Mouse (Mus musculus) hindbrain, embryonic 10.5 days (tissue): Measurements from ENCODE around the gene Sipa1. TPM values are rescaled to one million over a fixed set of nuclear protein-coding genes. Genes with fewer than 3 reads are reported as not detected.

ENCODE experiments used
- DNase-seq: peaks from one replicate; pipeline ENCODE4 v3.0.0-alpha.2; 2017; ENCODE audit warnings: low spot score
- H3K27ac ChIP-seq: fragments of 300-500 bp; sonication (generic); 2 replicates; pipeline ENCODE4 v1.5.1; 2016; ENCODE audit warnings: mild to moderate bottlenecking, moderate library complexity
- H3K27me3 ChIP-seq: fragments of 300-500 bp; sonication (generic); 2 replicates; pipeline ENCODE4 v1.6.1; 2016; ENCODE audit warnings: mild to moderate bottlenecking; ENCODE audit not compliant: poor library complexity, insufficient read depth, severe bottlenecking
- H3K36me3 ChIP-seq: fragments of 300-500 bp; sonication (generic); 2 replicates; pipeline ENCODE4 v1.6.1; 2016; ENCODE audit warnings: mild to moderate bottlenecking, moderate library complexity
- H3K4me1 ChIP-seq: fragments of 300-500 bp; sonication (generic); replicated peaks from 2 replicates; pipeline ENCODE4 v1.6.1; 2016; ENCODE audit warnings: mild to moderate bottlenecking
- H3K4me3 ChIP-seq: fragments of 300-500 bp; sonication (generic); 2 replicates; pipeline ENCODE4 v1.5.1; 2016; ENCODE audit warnings: mild to moderate bottlenecking, moderate library complexity
- H3K9me3 ChIP-seq: fragments of 300-500 bp; sonication (generic); 2 replicates; pipeline ENCODE4 v1.6.1; 2016; ENCODE audit warnings: mild to moderate bottlenecking, moderate library complexity
- WGBS: fragments of 180-500 bp; shearing (Covaris S2); methylation state at CpG from one replicate; pipeline ENCODE4 v1.1.7; 2016; 5-methylcytosine and 5-hydroxymethylcytosine counted together
- polyA plus RNA-seq: library from polyadenylated mRNA; unstranded; fragments of >200 nt; fragmentation: Nextera tagmentation; extraction: Ambion mirVana; gene quantifications from 2 replicates; pipeline ENCODE4 v1.2.1, GENCODE M21; 2016

Gene Sipa1
- polyA plus RNA-seq, result 27.5 and 27.6 TPM in 2 replicates

DNA sequence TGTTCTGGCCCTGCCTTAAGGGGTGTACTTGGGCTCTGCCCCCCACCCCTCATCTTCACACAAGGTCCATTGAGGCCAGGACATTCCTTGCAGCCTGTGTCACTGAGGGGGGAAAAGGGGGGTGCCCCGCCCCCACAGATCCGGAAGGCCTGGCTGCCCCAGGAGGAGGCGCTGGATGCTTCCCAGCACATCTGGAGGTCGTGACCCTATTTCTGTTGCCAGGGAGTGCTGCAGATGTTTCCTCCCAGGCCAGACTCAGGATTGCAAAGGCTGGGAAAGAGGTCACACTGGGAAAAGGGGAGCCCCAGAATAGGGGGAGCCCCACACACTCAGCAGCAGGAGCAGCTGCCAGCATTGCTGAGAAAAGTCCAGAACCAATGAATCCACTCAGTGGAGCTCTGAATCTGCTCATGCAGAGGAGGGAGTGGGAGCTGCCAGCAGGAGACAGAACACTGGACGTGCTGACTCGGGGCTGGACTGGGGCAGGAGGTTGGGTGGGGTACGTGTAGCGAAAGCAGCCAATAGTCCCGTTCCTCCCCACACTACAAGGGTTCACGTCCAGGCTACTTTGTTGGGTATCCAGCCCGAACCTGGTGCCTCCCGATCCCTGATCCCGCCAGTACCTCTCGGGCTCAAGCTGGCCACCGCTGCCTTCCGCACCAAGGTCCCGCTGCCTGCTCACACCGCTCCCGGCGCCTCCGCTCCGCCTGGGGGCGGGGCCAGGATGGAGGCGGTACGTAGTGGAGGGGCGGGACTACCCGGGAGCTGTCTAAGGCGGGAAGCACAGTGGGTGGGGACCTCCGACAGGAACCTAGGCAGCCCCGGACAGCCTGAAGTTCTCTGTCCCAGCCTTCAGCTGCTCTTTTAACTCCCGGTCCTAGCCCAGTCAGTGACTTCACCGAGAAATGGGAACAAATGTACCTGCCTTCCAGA, at the start of gene Sipa1:
Sipa1 (minus strand) TSS at position 727 of the 933 bp plus-strand sequence.
- H3K27ac ChIP-seq, result peak within 1 kb of the TSS; percentile 85
- no peaks in the 10 kb centered on the region for H3K9me3 ChIP-seq
- H3K36me3 ChIP-seq, result peaks cover 57% of the 10 kb centered on the region
- under 1% methylated on average over 32 of the region's 32 CpGs for WGBS
- DNase-seq, result peak; percentile 89
- H3K4me3 ChIP-seq, result peak within 1 kb of the TSS; percentile 61
- no peaks in the 10 kb centered on the region for H3K27me3 ChIP-seq
- H3K4me1 ChIP-seq, result peaks cover 43% of the 10 kb centered on the region

DNA sequence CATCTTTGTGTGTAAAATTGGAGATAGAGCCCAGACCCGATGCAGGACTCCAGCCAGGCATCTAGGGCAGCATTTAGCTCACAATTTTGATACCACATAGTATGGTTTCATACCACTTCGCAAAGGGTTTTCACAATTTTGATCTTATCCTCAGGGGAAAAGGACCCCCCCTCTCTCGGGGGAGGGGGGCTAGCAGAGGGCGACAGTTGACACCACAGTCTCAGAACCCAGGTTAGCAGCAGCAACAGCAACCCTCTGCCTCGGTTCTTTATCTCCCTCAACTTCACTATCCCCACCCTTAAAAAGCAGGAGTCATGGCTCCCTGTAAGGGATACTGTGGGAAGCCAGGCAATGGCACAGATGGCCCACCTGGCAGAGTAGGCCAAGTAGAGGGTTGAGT, 49.7 kb upstream of the Sipa1 start:
- Histone ChIP-seq H3K27me3 (peaks cover 16% of the 10 kb centered on the region; the same call in 1 of the 2 replicates), H3K9me3 (no peaks in the 10 kb centered on the region), H3K4me3 (no peak overlapping the region), H3K27ac (no peak overlapping the region), H3K4me1 (peaks cover 43% of the 10 kb centered on the region), H3K36me3 (peaks cover 74% of the 10 kb centered on the region)
- 75% methylated on average over 5 of the region's 5 CpGs for WGBS
- no peak for DNase-seq

DNA sequence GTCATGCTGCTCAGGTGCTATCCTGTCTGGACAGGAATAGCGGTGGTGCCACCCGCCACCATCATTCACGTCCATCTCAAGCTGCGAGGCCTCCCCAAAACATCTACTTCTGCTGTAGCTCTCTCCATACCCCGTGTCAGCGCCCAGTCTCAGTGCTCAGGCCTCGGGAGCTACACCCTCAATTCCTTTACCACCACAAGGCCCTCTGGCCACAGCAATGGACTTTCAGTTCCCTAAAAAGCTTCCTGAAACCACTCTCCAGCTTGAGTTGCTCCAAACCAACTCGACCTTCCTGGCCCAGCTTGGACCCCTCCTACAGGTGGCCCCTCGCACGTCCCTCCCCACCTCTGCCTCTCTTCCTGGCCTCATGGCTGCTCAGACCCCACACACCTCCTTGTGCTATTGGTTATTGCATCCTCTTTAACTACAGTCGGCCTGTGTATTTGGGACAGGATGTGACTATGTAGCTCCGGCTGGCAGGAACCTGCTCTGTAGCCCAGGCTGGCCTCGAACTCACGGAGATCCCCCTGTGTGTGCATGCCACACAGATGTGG, 48.5 kb upstream of the Sipa1 start:
- H3K36me3 ChIP-seq, result peaks cover 74% of the 10 kb centered on the region

GRCm38 (mm10) chr19:5711218-5711617, 47.7 kb upstream of the Sipa1 start:
- 4% methylated on average over 3 of the region's 3 CpGs for WGBS
- H3K27ac ChIP-seq, result no peak overlapping the region
- H3K9me3 ChIP-seq, result no peaks in the 10 kb centered on the region
- no peak overlapping the region for H3K4me3 ChIP-seq
- peak; percentile 64 for DNase-seq
- peaks cover 29% of the 10 kb centered on the region for H3K4me1 ChIP-seq
- H3K36me3 ChIP-seq, result peaks cover 78% of the 10 kb centered on the region
- peaks cover 9% of the 10 kb centered on the region; the same call in 1 of the 2 replicates for H3K27me3 ChIP-seq

More for the DNA sequence above, 48.5 kb upstream of the Sipa1 start:
- Histone ChIP-seq H3K4me3 (no peak overlapping the region), H3K9me3 (no peaks in the 10 kb centered on the region), H3K27ac (no peak overlapping the region), H3K4me1 (peaks cover 36% of the 10 kb centered on the region), H3K27me3 (peaks cover 14% of the 10 kb centered on the region; the same call in 1 of the 2 replicates)
- 92% methylated on average over 14 of the region's 14 CpGs for WGBS
- no peak for DNase-seq

GRCm38 (mm10) chr19:5710581-5710980, 47.1 kb upstream of the Sipa1 start:
- DNase-seq, result no peak
- Histone ChIP-seq H3K36me3 (peaks cover 79% of the 10 kb centered on the region), H3K4me3 (no peak overlapping the region), H3K27ac (no peak overlapping the region), H3K27me3 (peaks cover 4% of the 10 kb centered on the region; the same call in 1 of the 2 replicates), H3K4me1 (peaks cover 22% of the 10 kb centered on the region), H3K9me3 (no peaks in the 10 kb centered on the region)
- WGBS, result 75% methylated on average over 8 of the region's 8 CpGs

GRCm38 (mm10) chr19:5710068-5710467, 46.6 kb upstream of the Sipa1 start:
- H3K27ac ChIP-seq, result no peak overlapping the region
- H3K36me3 ChIP-seq, result peaks cover 74% of the 10 kb centered on the region
- WGBS, result 92% methylated on average over 6 of the region's 6 CpGs
- no peak for DNase-seq
- H3K27me3 ChIP-seq, result no peaks in the 10 kb centered on the region
- H3K4me3 ChIP-seq, result no peak overlapping the region
- peaks cover 19% of the 10 kb centered on the region for H3K4me1 ChIP-seq
- H3K9me3 ChIP-seq, result no peaks in the 10 kb centered on the region

DNA sequence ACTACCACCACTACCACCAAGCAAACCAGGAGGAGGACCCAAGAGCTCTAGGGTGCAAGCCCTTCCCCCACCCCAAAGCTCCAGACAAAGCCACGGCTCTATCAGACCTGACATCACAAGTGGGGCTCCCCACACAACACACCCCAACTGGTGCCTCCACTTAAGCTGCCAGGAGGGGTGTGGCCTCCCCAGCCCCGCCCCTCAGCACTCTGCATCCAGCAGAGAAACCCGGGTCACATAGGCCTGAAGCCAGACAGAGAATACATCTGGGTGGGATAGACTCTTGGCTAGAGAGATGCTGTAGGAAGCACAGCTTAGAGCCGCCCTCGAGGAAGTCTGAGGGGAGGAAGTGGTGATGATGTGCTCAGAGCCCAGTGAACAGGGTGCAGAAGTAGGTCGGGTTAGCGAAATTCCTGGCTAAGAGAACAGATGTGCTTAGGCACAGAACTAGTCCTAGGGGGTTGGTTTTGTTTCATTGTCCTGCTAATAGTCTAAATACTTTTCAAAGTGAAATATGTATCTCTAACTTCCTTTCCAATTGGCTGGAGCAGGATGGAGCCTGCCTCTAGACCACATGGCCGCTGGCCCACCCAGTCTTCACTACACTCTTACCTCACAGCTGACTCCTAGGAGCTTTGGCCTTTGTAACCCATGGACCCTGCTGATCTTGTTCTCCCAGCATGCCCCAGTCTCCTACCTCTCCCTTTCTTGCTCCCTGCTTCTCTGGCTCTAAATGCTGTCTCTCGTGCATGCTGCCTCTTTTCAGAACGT, 41.5 kb upstream of the Sipa1 start:
- Histone ChIP-seq H3K9me3 (no peaks in the 10 kb centered on the region), H3K4me3 (peak overlapping the region; percentile 3; the same call in 1 of the 2 replicates), H3K4me1 (peaks cover 10% of the 10 kb centered on the region), H3K27me3 (no peaks in the 10 kb centered on the region), H3K36me3 (peaks cover 82% of the 10 kb centered on the region), H3K27ac (peak overlapping the region; percentile 35; the same call in 1 of the 2 replicates)
- WGBS, result 48% methylated on average over 10 of the region's 10 CpGs
- no peak for DNase-seq

DNA sequence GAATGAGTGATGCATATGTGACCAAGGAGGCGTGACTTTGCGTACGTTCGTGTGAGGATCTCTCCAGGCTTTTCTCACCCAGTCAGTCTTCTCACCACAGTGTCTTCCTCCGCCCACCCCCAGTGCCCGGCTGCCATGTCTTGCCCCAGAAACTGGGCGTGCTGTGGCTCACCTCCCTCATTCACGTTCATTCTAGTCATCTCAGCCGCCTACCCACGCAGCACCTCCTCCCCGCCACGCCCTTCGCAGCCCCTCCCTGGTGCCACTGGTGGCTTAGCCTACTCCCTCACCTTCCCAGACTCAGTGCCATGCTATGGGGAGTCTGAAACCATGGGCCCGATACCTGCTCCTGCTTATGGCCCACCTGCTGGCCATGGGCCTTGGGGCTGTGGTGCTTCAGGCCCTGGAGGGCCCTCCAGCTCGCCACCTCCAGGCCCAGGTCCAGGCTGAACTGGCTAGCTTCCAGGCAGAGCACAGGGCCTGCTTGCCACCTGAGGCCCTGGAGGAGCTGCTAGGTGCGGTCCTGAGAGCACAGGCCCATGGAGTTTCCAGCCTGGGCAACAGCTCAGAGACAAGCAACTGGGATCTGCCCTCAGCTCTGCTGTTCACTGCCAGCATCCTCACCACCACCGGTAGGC, 40.8 kb upstream of the Sipa1 start, which contains the start of gene Kcnk7:
Kcnk7 (plus strand) TSS at position 205 of the 638 bp plus-strand sequence.
- 78% methylated on average over 17 of the region's 17 CpGs for WGBS
- Histone ChIP-seq H3K27me3 (no peaks in the 10 kb centered on the region), H3K9me3 (no peaks in the 10 kb centered on the region), H3K4me1 (peaks cover 10% of the 10 kb centered on the region), H3K4me3 (peak within 1 kb of the TSS; percentile 3; the same call in 1 of the 2 replicates), H3K27ac (peak within 1 kb of the TSS; percentile 35; the same call in 1 of the 2 replicates), H3K36me3 (peaks cover 84% of the 10 kb centered on the region)
- DNase-seq, result no peak

DNA sequence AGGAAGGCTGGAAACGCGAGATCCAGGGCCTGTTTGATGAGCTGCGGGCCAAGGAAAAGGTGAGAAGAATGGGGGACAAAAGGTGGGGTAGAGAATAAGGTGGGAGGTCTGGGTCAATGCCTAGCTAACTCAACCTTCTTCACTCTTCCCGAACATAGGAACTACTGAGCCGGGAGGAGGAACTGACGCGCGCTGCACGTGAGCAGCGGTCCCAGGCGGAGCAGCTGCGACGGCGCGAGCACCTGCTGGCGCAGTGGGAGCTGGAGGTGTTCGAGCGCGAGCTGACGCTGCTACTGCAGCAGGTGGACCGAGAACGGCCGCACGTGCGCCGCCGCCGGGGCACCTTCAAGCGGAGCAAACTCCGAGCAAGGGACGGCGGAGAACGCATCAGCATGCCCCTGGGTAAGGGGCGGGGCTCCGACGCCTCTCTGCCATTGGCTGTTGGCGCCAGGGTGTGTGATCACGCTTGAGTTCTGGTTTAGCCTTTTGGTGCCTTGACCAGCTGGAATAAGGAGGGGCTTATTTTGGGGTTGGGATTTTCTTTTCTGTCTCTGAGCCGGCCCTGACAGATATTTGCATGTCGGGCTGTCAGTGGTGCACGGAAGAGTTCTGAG, 32.4 kb upstream of the Sipa1 start:
- Histone ChIP-seq H3K4me3 (peak overlapping the region; percentile 48), H3K9me3 (no peaks in the 10 kb centered on the region), H3K36me3 (peaks cover 100% of the 10 kb centered on the region), H3K27me3 (peaks cover 19% of the 10 kb centered on the region), H3K27ac (0 out of 2 replicates have a peak overlapping the region, but pooled peaks have one; percentile 12), H3K4me1 (peaks cover 46% of the 10 kb centered on the region)
- DNase-seq, result peak; percentile 65
- WGBS, result 9% methylated on average over 41 of the region's 41 CpGs

GRCm38 (mm10) chr19:5693801-5694200, 30.3 kb upstream of the Sipa1 start:
- peaks cover 62% of the 10 kb centered on the region for H3K4me1 ChIP-seq
- DNase-seq, result no peak

GRCm38 (mm10) chr19:5692913-5693396, 29.4 kb upstream of the Sipa1 start:
- peaks cover 65% of the 10 kb centered on the region for H3K4me1 ChIP-seq
- DNase-seq, result no peak
- H3K27me3 ChIP-seq, result peaks cover 19% of the 10 kb centered on the region
- H3K9me3 ChIP-seq, result no peaks in the 10 kb centered on the region
- H3K4me3 ChIP-seq, result peak overlapping the region; percentile 90
- 80% methylated on average over 10 of the region's 10 CpGs for WGBS
- peaks cover 78% of the 10 kb centered on the region for H3K36me3 ChIP-seq
- H3K27ac ChIP-seq, result peak overlapping the region; percentile 68

More at GRCm38 (mm10) chr19:5693801-5694200, 30.3 kb upstream of the Sipa1 start:
- no peaks in the 10 kb centered on the region for H3K9me3 ChIP-seq
- H3K27me3 ChIP-seq, result peaks cover 19% of the 10 kb centered on the region
- WGBS, result 96% methylated on average over 6 of the region's 6 CpGs
- H3K4me3 ChIP-seq, result no peak overlapping the region
- no peak overlapping the region for H3K27ac ChIP-seq
- peaks cover 86% of the 10 kb centered on the region for H3K36me3 ChIP-seq
